Mouse (Mus musculus): Measurements from ENCODE around the gene Calm1. TPM values are rescaled to one million over a fixed set of nuclear protein-coding genes. Genes with fewer than 3 reads are reported as not detected.
A peak's percentile ranks its signal among the peaks of the same experiment; 100 is the strongest.
"Not testable (repeated sequence)": the region's sequence is repeated elsewhere in the genome, so short reads cannot be mapped to it uniquely, and the experiment has no call there.

The Calm1 gene
- total and polyA plus RNA-seq, 3 experiments: 524 to 3,339 (median 602) TPM

DNA sequence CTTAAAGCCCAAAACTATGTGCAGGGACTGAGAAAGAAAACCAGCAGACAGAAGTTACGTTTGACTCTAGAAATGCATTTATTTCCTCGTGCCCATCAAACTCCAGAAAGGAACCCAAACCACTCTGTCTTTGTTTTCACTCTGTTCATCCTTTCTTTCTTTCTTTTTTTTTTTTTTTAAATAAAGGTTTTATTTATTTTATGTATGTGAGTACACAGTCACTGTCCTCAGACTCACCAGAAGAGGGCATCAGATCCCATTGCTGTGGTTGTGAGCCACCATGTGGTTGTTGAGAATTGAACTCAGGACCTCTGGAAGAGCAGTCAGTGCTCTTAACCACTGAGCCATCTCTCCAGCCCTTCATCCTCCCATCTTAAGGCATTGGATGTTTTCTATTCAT, 14.3 kb upstream of the Calm1 start:
- not testable (repeated sequence) for H3K79me2 ChIP-seq (ENCODE audit: control insufficient read depth, insufficient read depth, low read length, poor library complexity); H3K27me3 ChIP-seq (ENCODE audit: control insufficient read depth in 1 of 2, insufficient read depth in 2 of 2, low read length in 2 of 2); H3K9me3 ChIP-seq (replicated peaks; ENCODE audit: insufficient read depth, low read length); H3K9ac ChIP-seq (ENCODE audit: control insufficient read depth, low read depth, low read length, poor library complexity, severe bottlenecking); H3K4me3 ChIP-seq (ENCODE audit: control insufficient read depth in 1 of 2, insufficient read depth in 1 of 2, low read depth in 2 of 2, low read length in 2 of 2)
- TF ChIP-seq RAD21 (IDR thresholded peaks at IDR 0.05; ENCODE audit: low read depth, low read length) (peak; percentile 37), SMC3 (IDR thresholded peaks at IDR 0.05; ENCODE audit: low read depth, low read length) (peak; percentile 41), CTCF (IDR thresholded peaks at IDR 0.05 in 2 of 3, conservative IDR thresholded peaks at IDR 0.05 in 1 of 3; ENCODE audit: control insufficient read depth in 1 of 3, insufficient read depth in 1 of 3, low read depth in 2 of 3, low read length in 3 of 3, poor library complexity in 1 of 3, severe bottlenecking in 1 of 3) (peak; percentile 32 to 53 (median 51)), ZNF384 (IDR thresholded peaks at IDR 0.05; ENCODE audit: low read depth, low read length) (peak; percentile 84), MXI1 (IDR thresholded peaks at IDR 0.05; ENCODE audit: low read depth, low read length) (peak; percentile 41; the same call in 1 of the 2 replicates), ZC3H11A (IDR thresholded peaks at IDR 0.05; ENCODE audit: low read depth, low read length) (peak; percentile 20; the same call in 1 of the 2 replicates), MAX (IDR thresholded peaks at IDR 0.05; ENCODE audit: low read length) (0 out of 2 replicates have a peak, but pooled peaks have one; percentile 29)
- Histone ChIP-seq H3K27ac (ENCODE audit: control insufficient read depth, low read depth, low read length) (peak overlapping the region; percentile 73), H3K36me3 (ENCODE audit: control insufficient read depth in 1 of 2, insufficient read depth in 2 of 2, low read length in 2 of 2) (peaks cover 0 to 26% of the 10 kb centered on the region in 2 experiments; a peak in 2 of 4 replicates), H3K4me1 (ENCODE audit: control insufficient read depth in 1 of 2, insufficient read depth in 2 of 2, low read length in 2 of 2) (peaks cover 10 to 23% of the 10 kb centered on the region in 2 experiments)
- peak; percentile 69 for DNase-seq (ENCODE audit: low read depth, low spot score)

DNA sequence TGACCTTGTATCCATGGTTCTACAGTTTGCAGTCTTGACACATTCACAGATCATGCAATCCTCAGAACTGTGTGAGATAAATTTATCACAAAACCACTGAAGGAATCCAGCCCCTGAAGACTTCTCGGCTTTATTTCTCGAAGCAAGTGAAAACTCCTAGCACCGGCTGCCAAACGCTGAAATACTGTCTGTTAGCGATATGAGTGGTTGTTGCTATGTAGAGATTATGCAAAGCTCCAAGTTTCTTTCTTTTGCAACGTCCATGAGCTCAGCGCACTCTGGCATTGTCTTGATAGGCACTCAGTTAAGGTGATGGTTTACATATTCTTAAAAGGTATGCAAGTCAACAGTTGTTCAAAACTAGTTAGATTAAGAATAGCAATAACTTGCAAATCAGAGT, 13.3 kb upstream of the Calm1 start:
- DNase-seq (ENCODE audit: low read depth, low spot score): peak; percentile 87
- Histone ChIP-seq H3K9me3 (replicated peaks; ENCODE audit: insufficient read depth, low read length) (no peaks in the 10 kb centered on the region), H3K36me3 (ENCODE audit: control insufficient read depth in 1 of 2, insufficient read depth in 2 of 2, low read length in 2 of 2) (peaks cover 0 to 26% of the 10 kb centered on the region in 2 experiments; a peak in 2 of 4 replicates), H3K79me2 (ENCODE audit: control insufficient read depth, insufficient read depth, low read length, poor library complexity) (no peaks in the 10 kb centered on the region; the same call in 1 of the 2 replicates), H3K4me3 (ENCODE audit: control insufficient read depth in 1 of 2, insufficient read depth in 1 of 2, low read depth in 2 of 2, low read length in 2 of 2) (peak overlapping the region in 1 of 2 experiments; percentile 64; a peak in 2 of 4 replicates), H3K4me1 (ENCODE audit: control insufficient read depth in 1 of 2, insufficient read depth in 2 of 2, low read length in 2 of 2) (peaks cover 10 to 23% of the 10 kb centered on the region in 2 experiments), H3K27me3 (ENCODE audit: control insufficient read depth in 1 of 2, insufficient read depth in 2 of 2, low read length in 2 of 2) (no peaks in the 10 kb centered on the region), H3K27ac (ENCODE audit: control insufficient read depth, low read depth, low read length) (peak overlapping the region; percentile 73), H3K9ac (ENCODE audit: control insufficient read depth, low read depth, low read length, poor library complexity, severe bottlenecking) (no peak overlapping the region)
- TF ChIP-seq TBP (IDR thresholded peaks at IDR 0.05; ENCODE audit: low read depth, low read length) (peak; percentile 28; the same call in 1 of the 2 replicates), E2F4 (IDR thresholded peaks at IDR 0.05; ENCODE audit: borderline replicate concordance, low read depth, low read length) (no peak), POLR2A (IDR thresholded peaks at IDR 0.05; ENCODE audit: control insufficient read depth in 1 of 2, insufficient read depth in 1 of 2, low read depth in 1 of 2, low read length in 2 of 2, poor library complexity in 1 of 2) (no peak; a peak in 1 of 4 replicates), TCF12 (IDR thresholded peaks at IDR 0.05; ENCODE audit: low read depth, low read length) (peak; percentile 82), SIN3A (IDR thresholded peaks at IDR 0.05; ENCODE audit: low read length) (peak; percentile 77; the same call in 1 of the 2 replicates), JUND (IDR thresholded peaks at IDR 0.05; ENCODE audit: low read depth, low read length) (no peak), UBTF (IDR thresholded peaks at IDR 0.05; ENCODE audit: borderline replicate concordance, insufficient read depth, low read depth, low read length) (no peak), EP300 (IDR thresholded peaks at IDR 0.05; ENCODE audit: low read depth in 1 of 2, low read length in 2 of 2) (peak; percentile 74 to 84), RAD21 (IDR thresholded peaks at IDR 0.05; ENCODE audit: low read depth, low read length) (no peak), NELFE (IDR thresholded peaks at IDR 0.05; ENCODE audit: low read depth, low read length) (0 out of 2 replicates have a peak, but pooled peaks have one; percentile 25), GABPA (IDR thresholded peaks at IDR 0.05; ENCODE audit: low read depth, low read length) (no peak), HCFC1 (IDR thresholded peaks at IDR 0.05; ENCODE audit: low read depth, low read length) (no peak), MYC (IDR thresholded peaks at IDR 0.05; ENCODE audit: low read depth, low read length) (0 out of 2 replicates have a peak, but pooled peaks have one; percentile 31), GATA1 (IDR thresholded peaks at IDR 0.05; ENCODE audit: low read depth, low read length) (peak; percentile 51; the same call in 1 of the 2 replicates), ETS1 (IDR thresholded peaks at IDR 0.05; ENCODE audit: low read depth, low read length) (peak; percentile 79), NRF1 (IDR thresholded peaks at IDR 0.05; ENCODE audit: insufficient read depth, low read depth, low read length, poor library complexity, severe bottlenecking) (no peak), CHD1 (IDR thresholded peaks at IDR 0.05; ENCODE audit: low read depth, low read length) (no peak), ZMIZ1 (IDR thresholded peaks at IDR 0.05; ENCODE audit: low read depth, low read length) (no peak), CHD2 (IDR thresholded peaks at IDR 0.05; ENCODE audit: low read length) (no peak), ELF1 (IDR thresholded peaks at IDR 0.05; ENCODE audit: low read depth, low read length) (no peak), MAZ (IDR thresholded peaks at IDR 0.05; ENCODE audit: low read depth, low read length) (no peak), MAFK (IDR thresholded peaks at IDR 0.05; ENCODE audit: borderline replicate concordance, low read depth, low read length) (no peak), MAX (IDR thresholded peaks at IDR 0.05; ENCODE audit: low read length) (peak; percentile 47; the same call in 1 of the 2 replicates), KAT2A (conservative IDR thresholded peaks at IDR 0.05; ENCODE audit: low read depth, low read length) (no peak), BHLHE40 (IDR thresholded peaks at IDR 0.05; ENCODE audit: borderline replicate concordance, low read depth, low read length) (no peak; the same call in 1 of the 2 replicates), ZKSCAN1 (IDR thresholded peaks at IDR 0.05; ENCODE audit: low read depth, low read length) (no peak), RCOR1 (IDR thresholded peaks at IDR 0.05; ENCODE audit: low read depth, low read length) (peak; percentile 93)

Data from MEL (cell line).